Mouse (Mus musculus) liver, embryonic 14.5 days (tissue): ENCODE results near the gene Ttc9. TPM values are rescaled to one million over a fixed set of nuclear protein-coding genes. Genes with fewer than 3 reads are reported as not detected.
A peak's percentile ranks its signal among the peaks of the same experiment; 100 is the strongest.

Experiments
- ATAC-seq: fragments of 200-750 bp; cut with Nextera tagmentation; 2 replicates; pipeline ENCODE4 v1.8.0; 2017; ENCODE audit warnings: moderate number of reproducible peaks, mild to moderate bottlenecking, moderate library complexity; ENCODE audit not compliant: insufficient read depth
- DNase-seq, 3 experiments: peaks; one replicate each; pipeline ENCODE4 v3.0.0-alpha.2; 2012 to 2013; ENCODE audit warnings: low read depth in 3 of 3, low spot score in 3 of 3
- H3K27ac ChIP-seq: fragments of 300-500 bp; sonication (generic); 2 replicates; pipeline ENCODE4 v1.5.1; 2014; ENCODE audit warnings: moderate library complexity, mild to moderate bottlenecking, control low read depth, inconsistent platforms
- H3K27me3 ChIP-seq: fragments of 300-500 bp; sonication (generic); 2 replicates; pipeline ENCODE4 v1.6.1; 2014; ENCODE audit warnings: mild to moderate bottlenecking, low read length, moderate library complexity; ENCODE audit not compliant: control insufficient read depth, insufficient read depth
- H3K36me3 ChIP-seq: fragments of 300-500 bp; sonication (generic); replicated peaks from 2 replicates; pipeline ENCODE4 v1.6.1; 2014; ENCODE audit warnings: low read depth; ENCODE audit not compliant: control insufficient read depth, insufficient read depth
- H3K4me1 ChIP-seq, 2 experiments: fragments of 200-500 bp in 1 of 2; fragments of 300-500 bp in 1 of 2; sonication (generic) in 1 of 2; replicated peaks; 2 replicates each; pipeline ENCODE4 v1.6.1; 2012 to 2014; ENCODE audit warnings: antibody characterized with exemption in 1 of 2, inconsistent platforms in 1 of 2, low read length in 1 of 2; ENCODE audit not compliant: control insufficient read depth in 2 of 2, insufficient read depth in 2 of 2
- H3K4me2 ChIP-seq: fragments of 300-500 bp; sonication (generic); 2 replicates; pipeline ENCODE4 v1.6.1; 2014; ENCODE audit warnings: low read depth, mild to moderate bottlenecking, control low read depth, moderate library complexity
- H3K4me3 ChIP-seq, 2 experiments: fragments of 200-500 bp in 1 of 2; fragments of 300-500 bp in 1 of 2; sonication (generic) in 1 of 2; 2 replicates each; pipeline ENCODE4 v1.5.1; 2012 to 2014; ENCODE audit warnings: low read depth in 2 of 2, low read length in 2 of 2, mild to moderate bottlenecking in 2 of 2, control low read depth in 1 of 2, inconsistent platforms in 1 of 2, moderate library complexity in 1 of 2; ENCODE audit not compliant: insufficient read depth in 1 of 2
- H3K9ac ChIP-seq: fragments of 300-500 bp; sonication (generic); replicated peaks from 2 replicates; pipeline ENCODE4 v1.6.1; 2014; ENCODE audit warnings: mild to moderate bottlenecking, control low read depth, moderate library complexity
- H3K9me3 ChIP-seq: fragments of 300-500 bp; sonication (generic); 2 replicates; pipeline ENCODE4 v1.6.1; 2016; ENCODE audit warnings: low read length, mixed read lengths; ENCODE audit not compliant: control insufficient read depth
- CTCF ChIP-seq: IDR thresholded peaks from 2 replicates; pipeline ENCODE4 v1.5.1; 2016; ENCODE audit warnings: antibody characterized with exemption, low read depth, control low read depth
- EP300 ChIP-seq: IDR thresholded peaks from 2 replicates; pipeline ENCODE4 v1.6.1; 2016; ENCODE audit warnings: antibody characterized with exemption, low read depth
- WGBS: fragments of 180-500 bp; shearing (Covaris S2); extraction: QIAGEN DNeasy Blood & Tissue Kit; methylation state at CpG from one replicate; pipeline ENCODE4 v1.1.7; 2014; ENCODE audit not compliant: insufficient replicate concordance; 5-methylcytosine and 5-hydroxymethylcytosine counted together
- polyA plus RNA-seq, 2 experiments: library from polyadenylated mRNA; depleted of rRNA in 1 of 2; stranded (reverse) in 1 of 2; unstranded in 1 of 2; fragments of >200 nt; fragmentation: Nextera tagmentation in 1 of 2; extraction: Ambion mirVana in 1 of 2; gene quantifications; 2 replicates each; pipeline versions ENCODE4 v1.2.1 to v1.2.3; 2012 to 2014

Ttc9 gene
- polyA plus RNA-seq (2012; rRNA removed), result 0.02 and 0.03 TPM in 2 replicates
- polyA plus RNA-seq (2014; fragmentation: Nextera tagmentation; extraction: Ambion mirVana), result 0.05 TPM in 1 of 2 replicates, not detected in the other

DNA sequence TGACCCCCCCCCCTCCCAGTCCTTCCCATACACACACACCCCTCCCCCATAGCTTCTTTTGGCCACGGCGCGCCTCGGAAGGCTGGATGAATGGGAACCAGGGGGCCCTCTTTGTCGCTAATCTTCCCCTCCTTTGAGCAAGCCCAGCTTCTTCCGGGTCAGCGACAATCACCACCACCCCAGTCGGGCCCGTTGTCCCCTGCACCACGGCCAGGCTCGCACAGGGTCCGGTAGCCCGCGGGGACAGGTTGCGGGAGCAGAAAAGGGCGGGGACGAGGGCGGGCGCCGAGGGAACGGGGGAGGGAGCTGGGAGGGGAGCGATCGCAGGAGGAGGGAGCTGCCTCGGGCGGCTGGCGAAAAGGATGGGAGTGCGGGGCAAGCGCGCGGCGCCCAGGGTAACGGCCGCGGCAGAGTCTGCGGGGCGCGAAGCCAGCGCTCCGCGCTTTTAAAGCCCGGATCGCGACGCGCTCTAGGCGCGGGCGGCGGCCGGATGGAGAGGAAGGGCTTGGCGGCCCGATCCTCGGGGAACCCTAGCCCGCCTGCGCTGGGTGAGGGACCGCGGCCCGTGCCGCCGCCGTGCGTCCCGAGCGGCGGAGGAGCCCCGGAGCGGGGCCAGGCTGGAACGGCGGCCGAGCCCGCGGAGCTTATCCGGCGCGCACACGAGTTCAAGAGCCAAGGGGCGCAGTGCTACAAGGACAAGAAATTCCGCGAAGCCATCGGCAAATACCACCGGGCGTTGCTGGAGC lies at the start of gene Ttc9:
Gene Ttc9, plus strand, starts transcription at position 335 of the 746 bp plus-strand sequence.
- no peak for ATAC-seq
- no peaks in the 10 kb centered on the region for H3K36me3 ChIP-seq
- TF ChIP-seq EP300 (no peak), CTCF (no peak)
- no peaks in the 10 kb centered on the region for H3K9me3 ChIP-seq
- no peak within 1 kb of the TSS for H3K27ac ChIP-seq
- H3K27me3 ChIP-seq, result peaks cover 40% of the 10 kb centered on the region
- H3K4me2 ChIP-seq, result peak within 1 kb of the TSS; percentile 50
- 1% methylated on average over 81 of the region's 82 CpGs for WGBS
- H3K4me1 ChIP-seq, result peaks cover 0 to 2% of the 10 kb centered on the region in 2 experiments; a peak in 2 of 4 replicates
- DNase-seq, result no peak
- H3K9ac ChIP-seq, result no peak within 1 kb of the TSS
- peak within 1 kb of the TSS; percentile 14 to 32; a peak in 3 of 4 replicates for H3K4me3 ChIP-seq

GRCm38 (mm10) chr12:81594902-81595671 lies 36.0 kb upstream of the Ttc9 start, which contains the start of gene Med6:
Med6 (minus strand) TSS chr12:81595008.
- H3K27me3 ChIP-seq, result no peaks in the 10 kb centered on the region
- TF ChIP-seq CTCF, result no peak
- TF ChIP-seq EP300, result peak; percentile 56
- ATAC-seq (peak; percentile 96), DNase-seq (peak; percentile 96 to 97 (median 96))
- peak within 1 kb of the TSS; percentile 90 for H3K27ac ChIP-seq
- H3K4me2 ChIP-seq, result peak within 1 kb of the TSS; percentile 88
- peak within 1 kb of the TSS; percentile 76 for H3K9ac ChIP-seq
- whole genome bisulfite sequencing, result 2% methylated on average over 36 of the region's 36 CpGs
- H3K36me3 ChIP-seq, result peaks cover 5% of the 10 kb centered on the region
- H3K4me1 ChIP-seq, result peaks cover 17 to 23% of the 10 kb centered on the region in 2 experiments
- H3K4me3 ChIP-seq, result peak within 1 kb of the TSS; percentile 81 to 82
- no peaks in the 10 kb centered on the region for H3K9me3 ChIP-seq

GRCm38 (mm10) chr12:81596547-81597262 lies 34.3 kb upstream of the Ttc9 start:
- 24% methylated on average over 8 of the region's 8 CpGs for WGBS
- no peaks in the 10 kb centered on the region for H3K36me3 ChIP-seq
- peak overlapping the region; percentile 39 for H3K4me2 ChIP-seq
- no peaks in the 10 kb centered on the region for H3K9me3 ChIP-seq
- no peak overlapping the region for H3K4me3 ChIP-seq
- peak; percentile 44 for ATAC-seq
- peak in 2 of 3 experiments; percentile 32 to 33 for DNase-seq
- H3K9ac ChIP-seq, result peak overlapping the region; percentile 19
- peak overlapping the region; percentile 72 for H3K27ac ChIP-seq
- H3K4me1 ChIP-seq, result peaks cover 17 to 23% of the 10 kb centered on the region in 2 experiments
- TF ChIP-seq CTCF, result no peak
- no peak; the same call in 1 of the 2 replicates for TF ChIP-seq EP300
- no peaks in the 10 kb centered on the region for H3K27me3 ChIP-seq

GRCm38 (mm10) chr12:81604995-81605784 lies 25.9 kb upstream of the Ttc9 start:
- Histone ChIP-seq H3K9ac (no peak overlapping the region), H3K4me3 (no peak overlapping the region), H3K36me3 (no peaks in the 10 kb centered on the region), H3K4me2 (no peak overlapping the region), H3K27me3 (no peaks in the 10 kb centered on the region), H3K27ac (no peak overlapping the region), H3K9me3 (no peaks in the 10 kb centered on the region), H3K4me1 (no peaks in the 10 kb centered on the region)
- no peak for TF ChIP-seq EP300
- TF ChIP-seq CTCF, result no peak
- DNase-seq, result no peak
- 48% methylated on average over 5 of the region's 5 CpGs for WGBS
- no peak for ATAC-seq
